Mouse (Mus musculus): ENCODE measurements around the gene Ddx19a. TPM values are rescaled to one million over a fixed set of nuclear protein-coding genes. Genes with fewer than 3 reads are reported as not detected.
"Not testable (repeated sequence)": the region's sequence is repeated elsewhere in the genome, so short reads cannot be mapped to it uniquely, and the experiment has no call there.

Gene Ddx19a
- polyA plus RNA-seq, 1 experiment from 2014 or later, result 37.3 TPM

DNA sequence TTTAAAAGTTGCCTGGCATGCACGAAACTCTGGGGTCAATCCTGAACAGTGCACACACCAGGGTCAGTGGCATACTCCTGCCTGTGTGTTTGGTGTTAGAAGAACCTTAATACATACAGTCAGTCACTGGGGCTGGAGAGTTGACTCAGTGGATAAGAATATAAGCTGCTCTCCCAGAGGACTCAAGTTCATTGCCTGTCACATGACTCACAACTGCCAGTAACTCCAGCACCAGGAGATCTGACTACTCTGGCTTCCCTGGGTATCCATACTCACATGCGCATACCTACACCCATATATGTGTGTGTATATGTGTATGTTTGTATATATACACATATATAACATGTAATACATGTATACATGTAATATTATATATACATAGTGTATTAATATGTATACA, 34.5 kb downstream of the Ddx19a start:
- H3K27me3 ChIP-seq (ENCODE audit: control insufficient read depth, insufficient read depth, low read length), result no peaks in the 10 kb centered on the region
- no peak overlapping the region for H3K9ac ChIP-seq (ENCODE audit: low read length)
- no peak overlapping the region for H3K4me2 ChIP-seq (ENCODE audit: low read depth, low read length, severe bottlenecking)
- DNase-seq (ENCODE audit: low spot score), result no peak
- WGBS, result 94% methylated on average over 2 of the region's 2 CpGs
- H3K4me1 ChIP-seq (replicated peaks; ENCODE audit: control insufficient read depth, insufficient read depth, low read length), result no peaks in the 10 kb centered on the region
- no peak overlapping the region for H3K27ac ChIP-seq (ENCODE audit: low read depth, low read length)
- H3K4me3 ChIP-seq (ENCODE audit: low read depth, low read length), result no peak overlapping the region
- no peak for ATAC-seq (replicated peaks; ENCODE audit: low FRiP score)
- no peaks in the 10 kb centered on the region for H3K9me3 ChIP-seq (ENCODE audit: control insufficient read depth, low read length)
- no peaks in the 10 kb centered on the region; the same call in 1 of the 2 replicates for H3K36me3 ChIP-seq (ENCODE audit: control insufficient read depth, insufficient read depth, low read length)

DNA sequence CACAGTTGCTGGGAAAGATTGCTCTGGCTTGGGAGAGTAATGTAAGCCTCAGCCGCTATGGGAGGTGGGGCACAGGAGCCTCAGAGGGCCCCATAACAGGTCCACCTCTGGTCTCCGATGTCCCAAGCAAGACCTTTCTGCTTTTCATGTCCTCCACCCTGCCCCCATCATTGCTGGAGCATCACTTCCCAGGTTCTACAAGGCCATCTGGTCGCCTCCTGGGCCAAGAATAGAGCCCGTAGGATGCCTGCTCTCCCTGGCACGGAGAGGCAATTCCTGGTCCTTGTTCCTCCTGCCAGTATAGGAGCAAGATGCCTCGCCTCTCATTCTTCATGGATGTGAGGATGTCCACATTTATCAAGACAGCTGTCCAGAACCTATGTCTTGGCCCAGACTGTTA, 37.7 kb downstream of the Ddx19a start:
- H3K27ac ChIP-seq (ENCODE audit: low read depth, low read length), result no peak overlapping the region
- no peaks in the 10 kb centered on the region; the same call in 1 of the 2 replicates for H3K36me3 ChIP-seq (ENCODE audit: control insufficient read depth, insufficient read depth, low read length)
- H3K4me1 ChIP-seq (replicated peaks; ENCODE audit: control insufficient read depth, insufficient read depth, low read length), result no peaks in the 10 kb centered on the region
- H3K27me3 ChIP-seq (ENCODE audit: control insufficient read depth, insufficient read depth, low read length), result no peaks in the 10 kb centered on the region
- H3K4me3 ChIP-seq (ENCODE audit: low read depth, low read length), result no peak overlapping the region
- H3K9me3 ChIP-seq (ENCODE audit: control insufficient read depth, low read length), result no peaks in the 10 kb centered on the region
- no peak overlapping the region for H3K4me2 ChIP-seq (ENCODE audit: low read depth, low read length, severe bottlenecking)
- DNase-seq (ENCODE audit: low spot score), result no peak
- 94% methylated on average over 6 of the region's 6 CpGs for WGBS
- H3K9ac ChIP-seq (ENCODE audit: low read length), result no peak overlapping the region
- no peak for ATAC-seq (replicated peaks; ENCODE audit: low FRiP score)

DNA sequence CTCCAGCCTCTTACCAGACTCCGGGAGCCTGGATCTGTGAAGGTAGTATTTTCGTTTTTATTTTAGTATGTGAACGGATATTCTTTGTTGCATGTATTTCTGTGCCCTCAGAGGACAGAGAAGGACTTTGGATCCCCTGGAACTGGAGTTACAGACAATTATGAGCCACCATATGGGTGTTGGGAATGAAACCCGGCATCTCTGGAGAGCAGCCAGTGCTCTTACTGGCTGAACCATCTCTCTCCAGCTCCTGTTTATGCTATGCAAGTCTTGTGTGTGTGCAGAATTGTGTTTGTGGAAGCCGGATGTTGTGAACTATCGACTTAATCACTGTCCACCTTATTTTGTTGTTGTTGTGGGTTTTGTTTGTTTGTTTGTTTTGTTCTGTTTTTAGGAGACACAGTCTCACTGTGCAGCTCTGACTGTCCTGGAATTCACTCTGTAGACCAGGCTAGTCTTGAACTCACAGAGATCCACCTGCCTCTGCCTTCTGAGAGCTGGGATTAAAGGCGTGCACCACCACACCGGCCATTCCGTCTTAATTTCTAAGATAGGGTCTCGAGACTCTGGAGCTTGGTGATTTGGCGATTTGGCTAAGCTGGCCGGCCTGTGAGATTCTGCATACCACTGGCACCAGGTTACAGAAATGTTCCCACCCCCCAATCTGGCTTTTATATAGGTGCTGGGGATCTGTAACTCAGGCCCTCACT, 38.4 kb downstream of the Ddx19a start:
- no peak overlapping the region for H3K4me2 ChIP-seq (ENCODE audit: low read depth, low read length, severe bottlenecking)
- no peak for DNase-seq (ENCODE audit: low spot score)
- WGBS, result 96% methylated on average over 12 of the region's 12 CpGs
- H3K9ac ChIP-seq (ENCODE audit: low read length), result no peak overlapping the region
- no peaks in the 10 kb centered on the region for H3K27me3 ChIP-seq (ENCODE audit: control insufficient read depth, insufficient read depth, low read length)
- H3K4me1 ChIP-seq (replicated peaks; ENCODE audit: control insufficient read depth, insufficient read depth, low read length), result no peaks in the 10 kb centered on the region
- H3K27ac ChIP-seq (ENCODE audit: low read depth, low read length), result no peak overlapping the region
- no peaks in the 10 kb centered on the region; the same call in 1 of the 2 replicates for H3K36me3 ChIP-seq (ENCODE audit: control insufficient read depth, insufficient read depth, low read length)
- H3K4me3 ChIP-seq (ENCODE audit: low read depth, low read length), result no peak overlapping the region
- no peak for ATAC-seq (replicated peaks; ENCODE audit: low FRiP score)
- H3K9me3 ChIP-seq (ENCODE audit: control insufficient read depth, low read length), result no peaks in the 10 kb centered on the region

DNA sequence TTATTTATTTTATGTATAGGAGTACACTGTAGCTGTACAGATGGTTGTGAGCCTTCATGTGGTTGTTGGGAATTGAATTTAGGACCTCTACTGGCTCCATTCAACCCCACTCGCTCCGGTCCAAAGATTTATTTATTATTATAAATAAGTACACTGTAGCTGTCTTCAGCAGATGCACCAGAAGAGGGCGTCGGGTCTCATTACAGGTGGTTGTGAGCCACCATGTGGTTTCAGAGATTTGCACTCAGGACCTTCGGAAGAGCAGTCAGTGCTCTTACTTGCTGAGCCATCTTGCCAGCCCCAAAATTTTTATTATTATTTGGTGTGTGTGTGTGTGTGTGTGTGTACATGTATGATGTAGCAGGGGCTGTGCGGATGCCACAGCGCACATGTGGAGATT, 39.0 kb downstream of the Ddx19a start:
- ATAC-seq (replicated peaks; ENCODE audit: low FRiP score); H3K4me2 ChIP-seq (ENCODE audit: low read depth, low read length, severe bottlenecking); DNase-seq (ENCODE audit: low spot score); H3K9me3 ChIP-seq (ENCODE audit: control insufficient read depth, low read length); H3K9ac ChIP-seq (ENCODE audit: low read length); H3K36me3 ChIP-seq (ENCODE audit: control insufficient read depth, insufficient read depth, low read length); H3K4me1 ChIP-seq (replicated peaks; ENCODE audit: control insufficient read depth, insufficient read depth, low read length); H3K4me3 ChIP-seq (ENCODE audit: low read depth, low read length); H3K27me3 ChIP-seq (ENCODE audit: control insufficient read depth, insufficient read depth, low read length); H3K27ac ChIP-seq (ENCODE audit: low read depth, low read length): not testable (repeated sequence)
- WGBS, result 91% methylated on average over 7 of the region's 7 CpGs

DNA sequence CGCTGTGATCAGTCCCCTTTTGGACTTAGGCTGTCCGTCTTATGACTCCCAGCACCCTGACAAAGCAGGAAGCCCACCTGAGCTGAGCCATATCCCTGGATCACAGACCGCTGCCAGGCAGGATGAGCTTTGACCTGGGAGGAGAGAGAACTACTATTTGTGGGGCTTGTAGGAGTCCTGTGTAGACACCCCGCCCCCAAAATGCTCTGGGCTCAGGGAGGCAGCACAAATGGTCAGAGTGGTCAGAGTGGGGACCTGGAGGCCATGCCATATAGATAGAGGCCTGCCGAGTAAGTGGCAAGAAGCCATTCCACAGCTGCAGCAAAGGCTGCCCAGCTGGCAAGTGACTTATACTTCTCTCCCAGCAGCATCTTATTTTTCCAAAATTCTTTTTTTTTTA, 39.5 kb downstream of the Ddx19a start:
- Histone ChIP-seq H3K27ac (ENCODE audit: low read depth, low read length) (no peak overlapping the region), H3K36me3 (ENCODE audit: control insufficient read depth, insufficient read depth, low read length) (no peaks in the 10 kb centered on the region; the same call in 1 of the 2 replicates), H3K9ac (ENCODE audit: low read length) (no peak overlapping the region), H3K4me1 (replicated peaks; ENCODE audit: control insufficient read depth, insufficient read depth, low read length) (no peaks in the 10 kb centered on the region), H3K4me2 (ENCODE audit: low read depth, low read length, severe bottlenecking) (no peak overlapping the region), H3K27me3 (ENCODE audit: control insufficient read depth, insufficient read depth, low read length) (no peaks in the 10 kb centered on the region), H3K4me3 (ENCODE audit: low read depth, low read length) (no peak overlapping the region), H3K9me3 (ENCODE audit: control insufficient read depth, low read length) (no peaks in the 10 kb centered on the region)
- no peak for ATAC-seq (replicated peaks; ENCODE audit: low FRiP score)
- DNase-seq (ENCODE audit: low spot score), result no peak
- 86% methylated on average over 5 of the region's 5 CpGs for WGBS

DNA sequence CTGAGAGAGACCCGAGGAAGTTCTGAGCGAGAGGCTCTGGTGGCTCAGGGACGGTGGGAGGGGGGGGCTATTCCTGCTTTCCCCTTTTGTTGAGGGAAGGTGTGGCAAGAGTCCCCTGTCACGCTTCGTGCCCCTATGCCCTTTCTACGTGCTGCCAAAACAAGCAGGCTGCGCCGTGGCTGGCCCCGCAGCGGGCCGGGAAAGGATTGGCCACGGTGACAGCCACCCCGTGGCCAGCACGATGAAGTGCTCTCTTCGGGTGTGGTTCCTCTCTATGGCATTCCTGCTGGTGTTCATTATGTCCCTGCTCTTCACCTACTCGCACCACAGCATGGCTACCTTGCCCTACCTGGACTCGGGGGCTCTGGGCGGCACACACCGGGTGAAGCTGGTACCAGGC, 40.1 kb downstream of the Ddx19a start:
- H3K4me2 ChIP-seq (ENCODE audit: low read depth, low read length, severe bottlenecking), result no peak overlapping the region
- no peak for DNase-seq (ENCODE audit: low spot score)
- H3K9ac ChIP-seq (ENCODE audit: low read length), result no peak overlapping the region
- no peak overlapping the region for H3K27ac ChIP-seq (ENCODE audit: low read depth, low read length)
- no peaks in the 10 kb centered on the region for H3K4me1 ChIP-seq (replicated peaks; ENCODE audit: control insufficient read depth, insufficient read depth, low read length)
- no peaks in the 10 kb centered on the region; the same call in 1 of the 2 replicates for H3K36me3 ChIP-seq (ENCODE audit: control insufficient read depth, insufficient read depth, low read length)
- no peak overlapping the region for H3K4me3 ChIP-seq (ENCODE audit: low read depth, low read length)
- H3K27me3 ChIP-seq (ENCODE audit: control insufficient read depth, insufficient read depth, low read length), result no peaks in the 10 kb centered on the region
- no peak for ATAC-seq (replicated peaks; ENCODE audit: low FRiP score)
- H3K9me3 ChIP-seq (ENCODE audit: control insufficient read depth, low read length), result no peaks in the 10 kb centered on the region
- 94% methylated on average over 19 of the region's 19 CpGs for WGBS

DNA sequence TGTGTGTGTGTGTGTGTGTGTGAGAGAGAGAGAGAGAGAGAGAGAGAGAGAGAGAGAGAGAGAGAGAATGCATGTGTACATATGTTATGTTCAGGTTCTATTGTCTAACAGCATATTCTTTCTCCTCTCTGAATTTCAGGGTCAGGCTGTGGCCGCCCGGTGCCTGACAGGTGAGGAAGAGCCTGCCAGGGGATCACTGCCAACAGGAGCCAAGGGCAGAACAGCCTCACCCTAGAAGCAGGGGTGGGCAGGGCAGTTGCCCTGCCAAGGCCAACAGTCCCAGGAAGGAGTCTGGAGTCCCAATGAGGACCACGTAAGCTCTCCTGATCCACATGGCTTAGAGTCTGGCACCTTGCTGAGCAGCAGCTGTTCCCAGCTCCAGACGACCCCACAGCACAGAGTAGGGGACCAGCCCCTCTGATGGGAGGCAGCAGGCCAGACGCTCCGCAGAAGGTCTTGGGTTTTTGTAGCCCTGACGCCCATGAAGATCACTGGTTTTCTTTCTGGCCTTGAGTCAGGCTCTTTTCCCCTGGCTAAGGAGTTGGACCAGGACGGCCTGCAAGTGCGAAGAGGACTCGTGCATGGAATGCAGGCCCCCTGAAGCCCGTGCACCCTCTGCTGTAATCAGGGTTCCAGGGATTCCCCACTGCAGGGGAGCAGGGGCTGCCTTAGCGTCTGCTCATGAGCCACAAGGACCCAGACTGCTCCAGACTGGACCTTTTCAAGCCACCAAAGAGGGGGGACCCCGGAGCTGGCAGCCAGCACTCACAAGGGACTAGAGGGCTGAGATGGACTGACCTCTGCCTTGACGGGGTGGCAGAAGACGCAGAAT, 40.8 kb downstream of the Ddx19a start:
- no peak overlapping the region for H3K27ac ChIP-seq (ENCODE audit: low read depth, low read length)
- no peaks in the 10 kb centered on the region for H3K36me3 ChIP-seq (ENCODE audit: control insufficient read depth, insufficient read depth, low read length)
- 91% methylated on average over 15 of the region's 15 CpGs for WGBS

DNA sequence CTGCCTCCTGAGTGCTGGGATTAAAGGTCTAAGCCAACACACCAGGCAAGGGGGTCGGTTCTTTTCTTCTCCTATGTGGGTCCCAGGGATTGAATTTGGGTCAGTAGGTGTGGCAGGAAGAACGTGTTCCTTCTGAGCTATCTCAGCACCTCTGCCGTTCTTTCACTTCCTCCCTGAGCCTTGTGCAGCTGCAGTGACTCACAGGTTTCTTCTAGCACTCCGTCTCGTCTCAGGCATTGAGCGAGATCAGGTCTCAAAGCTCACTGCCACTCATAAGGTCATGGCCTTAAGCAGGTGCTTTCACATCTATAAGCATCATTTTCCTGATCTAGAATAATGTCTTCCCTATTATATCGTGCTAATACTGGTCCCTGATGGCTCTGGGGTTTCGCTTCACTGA, 42.8 kb downstream of the Ddx19a start:
- Histone ChIP-seq H3K9ac (ENCODE audit: low read length) (no peak overlapping the region), H3K4me2 (ENCODE audit: low read depth, low read length, severe bottlenecking) (no peak overlapping the region), H3K4me1 (replicated peaks; ENCODE audit: control insufficient read depth, insufficient read depth, low read length) (no peaks in the 10 kb centered on the region), H3K36me3 (ENCODE audit: control insufficient read depth, insufficient read depth, low read length) (no peaks in the 10 kb centered on the region; the same call in 1 of the 2 replicates), H3K4me3 (ENCODE audit: low read depth, low read length) (no peak overlapping the region), H3K27ac (ENCODE audit: low read depth, low read length) (no peak overlapping the region), H3K27me3 (ENCODE audit: control insufficient read depth, insufficient read depth, low read length) (no peaks in the 10 kb centered on the region), H3K9me3 (ENCODE audit: control insufficient read depth, low read length) (no peaks in the 10 kb centered on the region)
- DNase-seq (ENCODE audit: low spot score) (no peak), ATAC-seq (replicated peaks; ENCODE audit: low FRiP score) (no peak)
- WGBS, result 86% methylated on average over 8 of the region's 8 CpGs

More for the DNA sequence above, 40.8 kb downstream of the Ddx19a start:
- Histone ChIP-seq H3K4me2 (ENCODE audit: low read depth, low read length, severe bottlenecking) (no peak overlapping the region), H3K4me1 (replicated peaks; ENCODE audit: control insufficient read depth, insufficient read depth, low read length) (no peaks in the 10 kb centered on the region), H3K27me3 (ENCODE audit: control insufficient read depth, insufficient read depth, low read length) (no peaks in the 10 kb centered on the region), H3K9ac (ENCODE audit: low read length) (no peak overlapping the region), H3K4me3 (ENCODE audit: low read depth, low read length) (no peak overlapping the region), H3K9me3 (ENCODE audit: control insufficient read depth, low read length) (no peaks in the 10 kb centered on the region)
- no peak for ATAC-seq (replicated peaks; ENCODE audit: low FRiP score)
- no peak for DNase-seq (ENCODE audit: low spot score)
